In the genomic region with DNA sequence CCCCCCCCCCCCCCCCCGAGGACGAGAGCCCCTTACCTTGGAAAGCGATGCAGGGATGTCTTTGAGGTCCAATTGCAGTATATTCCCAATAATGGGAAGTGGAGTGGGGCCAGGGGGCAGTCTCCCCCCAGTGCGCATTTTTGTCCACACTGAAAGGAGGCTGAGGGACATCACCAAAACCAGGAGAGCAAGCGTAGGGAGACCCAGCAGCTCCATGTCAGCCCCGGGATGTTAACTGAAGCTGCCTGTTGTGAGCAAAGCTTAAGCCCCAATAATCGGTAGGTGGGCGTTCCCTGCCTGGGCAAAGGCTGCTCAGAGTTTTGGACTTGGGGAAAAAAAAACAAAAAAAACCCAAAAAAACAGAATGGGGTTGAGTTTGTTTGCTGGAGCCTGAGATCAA, we compare ENCODE assay signal across 32 mouse cellular contexts. TPM values are rescaled to one million over a fixed set of nuclear protein-coding genes. Genes with fewer than 3 reads are reported as not detected.
DNase-seq lines count a peak whose midpoint lies in the region; ATAC-seq and TF ChIP-seq lines count a peak whose summit lies in the region.
"Had no signal": no experiment of that assay in that cellular context is flagged by ENCODE, and none has a peak within 500 bp of the region (broad histone marks: within the 10 kb centered on the region; RNA-seq: fewer than 3 reads in every experiment).

A gene (minus strand): TSS at position 237 of the 400 bp plus-strand sequence.

- peak within 1 kb of the TSS; percentile 47 for H3K4me3 ChIP-seq in liver, adult 2 months (ENCODE audit: insufficient read depth, low read depth, low read length)
- H3K4me3 ChIP-seq in liver, embryonic 16.5 days (ENCODE audit: low read depth, low read length) = no peak within 1 kb of the TSS
- H3K4me3 ChIP-seq in midbrain, embryonic 13.5 days (replicated peaks) = no peak within 1 kb of the TSS
- H3K4me3 ChIP-seq: embryonic facial prominence, embryonic 12.5 days; embryonic facial prominence, embryonic 15.5 days; gastrocnemius, adult 2 months; heart, embryonic 13.5 days had no signal

- no peak for ATAC-seq in liver, embryonic 16.5 days (ENCODE audit: low read depth)
- ATAC-seq in midbrain, embryonic 13.5 days = no peak
- ATAC-seq: forebrain, embryonic 14.5 days; forebrain, postnatal 0 days; hindbrain, postnatal 0 days; inflammation-experienced regulatory T-cells, adult 6 months; Patski had no signal

- peak; percentile 60; the same call in 1 of the 2 replicates for TF ChIP-seq POLR2A in liver, adult 2 months (IDR thresholded peaks at IDR 0.05; ENCODE audit: extremely low read depth, insufficient read depth, low read length)

- no peaks in the 10 kb centered on the region for H3K9me3 ChIP-seq in liver, embryonic 16.5 days (replicated peaks; ENCODE audit: control insufficient read depth, low read length)
- no peaks in the 10 kb centered on the region for H3K9me3 ChIP-seq in midbrain, embryonic 13.5 days
- H3K9me3 ChIP-seq: embryonic facial prominence, embryonic 12.5 days; embryonic facial prominence, embryonic 15.5 days; G1E; heart, embryonic 13.5 days had no signal

- H3K27ac ChIP-seq in liver, adult 2 months (replicated peaks; ENCODE audit: insufficient read depth, low read depth, low read length) = peak within 1 kb of the TSS; percentile 71
- H3K27ac ChIP-seq in liver, embryonic 16.5 days (ENCODE audit: low read length) = 0 out of 2 replicates have a peak within 1 kb of the TSS, but pooled peaks have one; percentile 24
- H3K27ac ChIP-seq in midbrain, embryonic 13.5 days = no peak within 1 kb of the TSS
- H3K27ac ChIP-seq: embryonic facial prominence, embryonic 12.5 days; embryonic facial prominence, embryonic 15.5 days; gastrocnemius, adult 2 months; heart, embryonic 13.5 days; hindbrain, embryonic 14.5 days; hindbrain, postnatal 0 days had no signal

- H3K4me1 ChIP-seq in liver, adult 2 months (ENCODE audit: control insufficient read depth, insufficient read depth, low read length) = peaks cover 20% of the 10 kb centered on the region
- no peaks in the 10 kb centered on the region for H3K4me1 ChIP-seq in liver, embryonic 16.5 days (ENCODE audit: control insufficient read depth, low read depth, low read length)
- no peaks in the 10 kb centered on the region for H3K4me1 ChIP-seq in midbrain, embryonic 13.5 days (replicated peaks)
- H3K4me1 ChIP-seq: embryonic facial prominence, embryonic 12.5 days; embryonic facial prominence, embryonic 15.5 days had no signal

- peak within 1 kb of the TSS; percentile 68 for H3K9ac ChIP-seq in liver, adult 2 months (ENCODE audit: low read depth, low read length)
- no peak within 1 kb of the TSS for H3K9ac ChIP-seq in liver, embryonic 16.5 days (ENCODE audit: low read depth, low read length)
- H3K9ac ChIP-seq in midbrain, embryonic 13.5 days (replicated peaks) = no peak within 1 kb of the TSS
- H3K9ac ChIP-seq: embryonic facial prominence, embryonic 12.5 days; embryonic facial prominence, embryonic 15.5 days; forebrain, postnatal 0 days; heart, embryonic 13.5 days; hindbrain, embryonic 14.5 days had no signal

- peaks cover 9% of the 10 kb centered on the region for H3K36me3 ChIP-seq in liver, adult 2 months (ENCODE audit: control insufficient read depth, insufficient read depth, low read length)
- no peaks in the 10 kb centered on the region for H3K36me3 ChIP-seq in liver, embryonic 16.5 days (ENCODE audit: control insufficient read depth, insufficient read depth)
- peaks cover 1% of the 10 kb centered on the region; the same call in 1 of the 2 replicates for H3K36me3 ChIP-seq in midbrain, embryonic 13.5 days

- 0 out of 2 replicates have a peak within 1 kb of the TSS, but pooled peaks have one; percentile 17 for H3K4me2 ChIP-seq in liver, embryonic 16.5 days (ENCODE audit: low read depth, low read length)
- no peak within 1 kb of the TSS for H3K4me2 ChIP-seq in midbrain, embryonic 13.5 days (replicated peaks)
- H3K4me2 ChIP-seq: embryonic facial prominence, embryonic 12.5 days; embryonic facial prominence, embryonic 15.5 days; heart, embryonic 13.5 days; hindbrain, embryonic 14.5 days had no signal

- H3K79me2 ChIP-seq in liver, adult 2 months (ENCODE audit: control insufficient read depth, insufficient read depth, low read length) = peaks cover 2% of the 10 kb centered on the region; the same call in 1 of the 2 replicates

- DNase-seq in adrenal gland, postnatal 14 days = no peak
- DNase-seq in adrenal gland, adult (ENCODE audit: inconsistent age in 2 of 2, low spot score in 1 of 2) = no peak
- peak; percentile 81 for DNase-seq in liver, adult 2 months (ENCODE audit: extremely low read depth, low read depth, low spot score)
- no peak for DNase-seq in liver
- DNase-seq: adrenal gland, adult 2 months; B cell, adult 2 months; cerebellum, adult 11 months; cerebellum, adult 2 months; cerebellum, adult 9-11 months; cerebellum, postnatal 25 days; forebrain, postnatal 0 days; gastrocnemius, adult 2 months; gastrocnemius, postnatal 14 days; heart, adult 18-20 months; heart, postnatal 14 days; heart, postnatal 4 days had no signal

- no peak for TF ChIP-seq CTCF in liver, adult 2 months (IDR thresholded peaks at IDR 0.05; ENCODE audit: low read depth, low read length)

- 28% methylated on average over 8 of the region's 8 CpGs for WGBS in liver, adult 2 months
- WGBS in liver, embryonic 16.5 days (ENCODE audit: insufficient replicate concordance) = 60% methylated on average over 8 of the region's 8 CpGs
- WGBS in midbrain, embryonic 13.5 days = 71% methylated on average over 6 of the region's 8 CpGs

- no peaks in the 10 kb centered on the region for H3K27me3 ChIP-seq in liver, adult 2 months (ENCODE audit: control insufficient read depth, insufficient read depth, low read length)
- no peaks in the 10 kb centered on the region for H3K27me3 ChIP-seq in liver, embryonic 16.5 days (ENCODE audit: control insufficient read depth, insufficient read depth, low read depth, low read length)
- H3K27me3 ChIP-seq in midbrain, embryonic 13.5 days = no peaks in the 10 kb centered on the region
- H3K27me3 ChIP-seq: CH12.LX; embryonic facial prominence, embryonic 12.5 days; embryonic facial prominence, embryonic 15.5 days; heart, embryonic 13.5 days; Patski had no signal

RNA-seq across cellular contexts. Expression of the gene that starts here (rescaled TPM):
- total RNA-seq in adrenal gland, postnatal 14 days (2021) = 1.1 and 21.3 TPM in 2 replicates
- 233 and 351 TPM in 2 replicates for total RNA-seq in liver, adult 2 months (2014; rRNA removed)
- 200 and 262 TPM in 2 replicates for polyA plus RNA-seq in liver, adult 2 months (2012; rRNA removed)
- polyA plus RNA-seq in liver, embryonic 16.5 days (2015; fragmentation: Nextera tagmentation; extraction: Ambion mirVana) = 40.0 and 44.5 TPM in 2 replicates
- polyA plus RNA-seq in midbrain, embryonic 13.5 days (2015; fragmentation: Nextera tagmentation; extraction: Ambion mirVana) = 0.08 TPM in 1 of 2 replicates, not detected in the other
- total RNA-seq: common myeloid progenitor, adult 5-6 weeks; forebrain, postnatal 0 days; gastrocnemius, adult 2 months; gastrocnemius, postnatal 14 days; heart, postnatal 4 days; hindbrain, postnatal 0 days had no signal
- polyA plus RNA-seq: cerebellum, adult 2 months; embryonic facial prominence, embryonic 12.5 days; embryonic facial prominence, embryonic 15.5 days; forebrain, embryonic 11.5 days; forebrain, embryonic 14.5 days; forebrain, postnatal 0 days; G1E; heart, embryonic 16.5 days; hindbrain, embryonic 11.5 days; hindbrain, embryonic 14.5 days; hindbrain, postnatal 0 days; inflammation-experienced regulatory T-cells, adult 6 months had no signal

Comparison
In these comparisons a context has a peak if more than half of its experiments do, and no peak if none do; other contexts are left out.
1. RNA of the gene that starts here (total RNA-seq): 233 to 351 TPM in liver, adult 2 months; 1.1 to 21.3 TPM in adrenal gland, postnatal 14 days; every median in the first group is over 10 times any median in the second.
2. RNA of the gene that starts here (polyA plus RNA-seq): 200 to 262 TPM in liver, adult 2 months and 40.0 to 44.5 TPM in liver, embryonic 16.5 days; 0.08 TPM in midbrain, embryonic 13.5 days; every median in the first group is over 10 times any median in the second.